Mouse (Mus musculus) cortical plate, adult 2 months (tissue): ENCODE measurements around the gene Tagap. TPM values are rescaled to one million over a fixed set of nuclear protein-coding genes. Genes with fewer than 3 reads are reported as not detected.

Experiments
- H3K27ac ChIP-seq: fragments of 200-500 bp; 2 replicates; pipeline ENCODE4 v1.5.1; 2012; ENCODE audit warnings: low read length, control low read depth, inconsistent platforms; ENCODE audit not compliant: insufficient read depth
- H3K4me1 ChIP-seq: fragments of 200-500 bp; 2 replicates; pipeline ENCODE4 v1.6.1; 2011; ENCODE audit warnings: low read length; ENCODE audit not compliant: control insufficient read depth, insufficient read depth
- H3K4me3 ChIP-seq: fragments of 200-500 bp; 2 replicates; pipeline ENCODE4 v1.5.1; 2011; ENCODE audit warnings: mild to moderate bottlenecking, low read length, control low read depth; ENCODE audit not compliant: insufficient read depth
- CTCF ChIP-seq: fragments of 200-500 bp; IDR thresholded peaks from 2 replicates; pipeline ENCODE4 v1.5.1; 2011; ENCODE audit warnings: mild to moderate bottlenecking, control low read depth, low read length; ENCODE audit not compliant: insufficient read depth; ENCODE audit errors: extremely low read depth
- POLR2A ChIP-seq: fragments of 200-500 bp; IDR thresholded peaks from 2 replicates; pipeline ENCODE4 v1.6.1; 2011; ENCODE audit warnings: mild to moderate bottlenecking, low read length, control low read depth; ENCODE audit not compliant: insufficient read depth; ENCODE audit errors: extremely low read depth
- polyA plus RNA-seq: library from polyadenylated mRNA; depleted of rRNA; stranded (reverse); fragments of >200 nt; gene quantifications from 2 replicates; pipeline ENCODE4 v1.2.3, GENCODE M21; 2012

Tagap gene
- polyA plus RNA-seq, 1 experiment, result 1.0 TPM

- TF ChIP-seq POLR2A, result no peak
- TF ChIP-seq CTCF, result no peak
- H3K27ac ChIP-seq, result no peak overlapping the region
- H3K4me3 ChIP-seq, result no peak overlapping the region
- H3K4me1 ChIP-seq, result no peaks in the 10 kb centered on the region
These were observed 31.7 kb upstream of the Tagap start for GRCm38 (mm10) chr17:7894094-7894493.

GRCm38 (mm10) chr17:7896047-7896635 lies 29.7 kb upstream of the Tagap start:
- Histone ChIP-seq H3K4me3 (no peak overlapping the region), H3K4me1 (no peaks in the 10 kb centered on the region), H3K27ac (no peak overlapping the region)
- TF ChIP-seq POLR2A (no peak), CTCF (no peak)

- H3K27ac ChIP-seq, result no peak overlapping the region
- H3K4me1 ChIP-seq, result no peaks in the 10 kb centered on the region
- no peak overlapping the region for H3K4me3 ChIP-seq
- no peak for TF ChIP-seq POLR2A
- TF ChIP-seq CTCF, result no peak
These were observed 28.7 kb upstream of the Tagap start for GRCm38 (mm10) chr17:7897120-7897519.

GRCm38 (mm10) chr17:7897756-7898155 lies 28.0 kb upstream of the Tagap start:
- no peak for TF ChIP-seq CTCF
- no peak for TF ChIP-seq POLR2A
- H3K27ac ChIP-seq, result no peak overlapping the region
- H3K4me1 ChIP-seq, result no peaks in the 10 kb centered on the region
- no peak overlapping the region for H3K4me3 ChIP-seq

GRCm38 (mm10) chr17:7899233-7899632 lies 26.6 kb upstream of the Tagap start:
- H3K27ac ChIP-seq, result no peak overlapping the region
- no peak overlapping the region for H3K4me3 ChIP-seq
- no peak for TF ChIP-seq POLR2A
- no peak for TF ChIP-seq CTCF
- H3K4me1 ChIP-seq, result no peaks in the 10 kb centered on the region

GRCm38 (mm10) chr17:7899961-7900360 lies 25.8 kb upstream of the Tagap start:
- Histone ChIP-seq H3K27ac (no peak overlapping the region), H3K4me3 (no peak overlapping the region), H3K4me1 (no peaks in the 10 kb centered on the region)
- TF ChIP-seq CTCF (no peak), POLR2A (no peak)

GRCm38 (mm10) chr17:7901536-7901935 lies 24.3 kb upstream of the Tagap start:
- no peak overlapping the region for H3K4me3 ChIP-seq
- H3K4me1 ChIP-seq, result no peaks in the 10 kb centered on the region
- no peak overlapping the region for H3K27ac ChIP-seq
- TF ChIP-seq CTCF (no peak), POLR2A (no peak)

- no peak overlapping the region for H3K4me3 ChIP-seq
- no peak for TF ChIP-seq CTCF
- no peak for TF ChIP-seq POLR2A
- H3K4me1 ChIP-seq, result no peaks in the 10 kb centered on the region
- no peak overlapping the region for H3K27ac ChIP-seq
These were observed 23.4 kb upstream of the Tagap start for GRCm38 (mm10) chr17:7902362-7902761.

GRCm38 (mm10) chr17:7904992-7905391 lies 20.8 kb upstream of the Tagap start:
- TF ChIP-seq CTCF (no peak), POLR2A (no peak)
- H3K4me1 ChIP-seq, result no peaks in the 10 kb centered on the region
- H3K4me3 ChIP-seq, result no peak overlapping the region
- no peak overlapping the region for H3K27ac ChIP-seq

- no peaks in the 10 kb centered on the region for H3K4me1 ChIP-seq
- no peak overlapping the region for H3K4me3 ChIP-seq
- TF ChIP-seq CTCF (no peak), POLR2A (no peak)
- no peak overlapping the region for H3K27ac ChIP-seq
These were observed 19.7 kb upstream of the Tagap start for GRCm38 (mm10) chr17:7905936-7906685.
